Mouse (Mus musculus) bone marrow, adult 2 months (tissue): Measurements from ENCODE around the gene Tada2b.

ENCODE experiments used
- CTCF ChIP-seq: fragments of 200-500 bp; IDR thresholded peaks from 2 replicates; pipeline ENCODE4 v1.5.1; 2011; ENCODE audit warnings: low read length, control low read depth; ENCODE audit not compliant: control insufficient read depth, insufficient read depth
- POLR2A ChIP-seq: fragments of 200-500 bp; IDR thresholded peaks from 2 replicates; pipeline ENCODE4 v1.6.1; 2011; ENCODE audit warnings: low read depth, mild to moderate bottlenecking, control low read depth, low read length, borderline replicate concordance; ENCODE audit not compliant: control insufficient read depth

DNA sequence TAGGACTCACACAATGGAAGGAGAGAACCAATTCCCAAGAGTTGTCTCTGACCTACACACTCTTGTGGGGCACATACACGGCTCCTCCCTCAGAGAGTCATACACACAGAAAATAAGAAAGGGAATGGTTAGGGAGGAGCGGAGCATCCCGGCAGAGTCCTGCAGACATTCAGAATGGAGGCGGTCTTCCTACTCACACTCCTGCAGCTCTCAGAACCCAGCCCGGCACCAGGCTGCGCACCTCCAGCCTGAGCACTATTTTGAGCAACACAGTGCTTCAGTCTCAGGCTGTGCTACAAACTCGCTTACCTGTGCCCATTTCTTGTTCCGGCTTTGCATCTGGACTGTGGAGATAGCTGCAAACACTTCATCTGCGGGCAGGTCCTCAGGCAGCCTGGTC lies 10.6 kb upstream of the Tada2b start:
- TF ChIP-seq CTCF = no peak
- TF ChIP-seq POLR2A = no peak
